Comparison of ENCODE assay signal across 11 mouse cellular contexts in the genomic region with DNA sequence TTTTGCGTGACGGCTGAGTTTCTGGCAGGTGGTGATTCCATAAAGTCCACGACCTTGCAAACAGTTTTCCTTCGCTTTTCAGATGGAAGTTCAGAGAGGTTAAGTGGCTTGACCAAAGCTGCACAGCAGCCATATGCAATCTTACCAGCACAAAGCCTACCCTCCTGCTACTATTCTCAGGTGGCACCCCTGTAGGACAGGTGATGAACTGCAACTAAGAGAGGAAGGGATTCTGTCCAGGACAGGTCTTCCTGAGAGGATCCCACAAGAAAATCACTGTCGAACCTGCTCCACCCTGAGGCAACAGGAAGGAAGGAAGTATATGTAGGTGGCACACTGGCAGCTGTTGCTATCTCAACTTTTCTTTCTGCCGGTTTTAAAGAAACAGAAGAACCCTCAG. TPM values are rescaled to one million over a fixed set of nuclear protein-coding genes. Genes with fewer than 3 reads are reported as not detected.
A peak's percentile ranks its signal among the peaks of the same experiment; 100 is the strongest.
DNase-seq lines count a peak whose midpoint lies in the region; ATAC-seq and TF ChIP-seq lines count a peak whose summit lies in the region.
"Had no signal": no experiment of that assay in that cellular context is flagged by ENCODE, and none has a peak within 500 bp of the region (broad histone marks: within the 10 kb centered on the region; RNA-seq: fewer than 3 reads in every experiment).

No protein-coding gene starts in this region.

- 60% methylated on average over 6 of the region's 6 CpGs for WGBS in kidney, adult 2 months
- 65% methylated on average over 6 of the region's 6 CpGs for WGBS in midbrain, embryonic 15.5 days
- WGBS in midbrain, embryonic 11.5 days: 76% methylated on average over 6 of the region's 6 CpGs
- 66% methylated on average over 6 of the region's 6 CpGs for WGBS in stomach, postnatal 0 days

- peak; percentile 19; the same call in 1 of the 2 replicates for TF ChIP-seq CTCF in kidney, adult 2 months (conservative IDR thresholded peaks at IDR 0.05; ENCODE audit: insufficient read depth, insufficient read length, low read depth, low read length)
- peak; percentile 55 for TF ChIP-seq CTCF in stomach, postnatal 0 days (IDR thresholded peaks at IDR 0.05; ENCODE audit: low read depth)

- no peaks in the 10 kb centered on the region for H3K9me3 ChIP-seq in midbrain, embryonic 15.5 days
- no peaks in the 10 kb centered on the region for H3K9me3 ChIP-seq in midbrain, embryonic 11.5 days (ENCODE audit: control insufficient read depth, low read length)
- H3K9me3 ChIP-seq in stomach, postnatal 0 days (ENCODE audit: control insufficient read depth, low read length): no peaks in the 10 kb centered on the region
- H3K9me3 ChIP-seq: forebrain, embryonic 12.5 days had no signal

- no peak overlapping the region for H3K27ac ChIP-seq in kidney, adult 2 months (ENCODE audit: insufficient read depth, low read depth, low read length)
- 0 out of 2 replicates have a peak overlapping the region, but pooled peaks have one; percentile 0 for H3K27ac ChIP-seq in midbrain, embryonic 15.5 days
- no peak overlapping the region for H3K27ac ChIP-seq in midbrain, embryonic 11.5 days (ENCODE audit: low read depth, low read length)
- H3K27ac ChIP-seq in stomach, postnatal 0 days (replicated peaks): peak overlapping the region; percentile 83
- H3K27ac ChIP-seq: forebrain, embryonic 12.5 days had no signal

- no peak for TF ChIP-seq EP300 in stomach, postnatal 0 days (optimal IDR thresholded peaks at IDR 0.05)

- H3K4me1 ChIP-seq in kidney, adult 2 months (ENCODE audit: control insufficient read depth, insufficient read depth, low read length): no peaks in the 10 kb centered on the region
- peaks cover 11% of the 10 kb centered on the region for H3K4me1 ChIP-seq in midbrain, embryonic 15.5 days
- peaks cover 11% of the 10 kb centered on the region for H3K4me1 ChIP-seq in midbrain, embryonic 11.5 days (ENCODE audit: control insufficient read depth, insufficient read depth, low read length)
- H3K4me1 ChIP-seq in stomach, postnatal 0 days (replicated peaks; ENCODE audit: control insufficient read depth, insufficient read depth): peaks cover 19% of the 10 kb centered on the region

- no peak for TF ChIP-seq POLR2A in kidney, adult 2 months (IDR thresholded peaks at IDR 0.05; ENCODE audit: low read depth, low read length)

- H3K9ac ChIP-seq in midbrain, embryonic 15.5 days: no peak overlapping the region
- no peak overlapping the region for H3K9ac ChIP-seq in midbrain, embryonic 11.5 days (ENCODE audit: low read length)
- no peak overlapping the region; the same call in 1 of the 2 replicates for H3K9ac ChIP-seq in stomach, postnatal 0 days (ENCODE audit: low read length)
- H3K9ac ChIP-seq: forebrain, embryonic 12.5 days; liver, postnatal 0 days had no signal

- intact Hi-C loops in left cerebral cortex, postnatal 4 days (cut with DNase I): no loop called here

- no peak overlapping the region for H3K4me3 ChIP-seq in kidney, adult 2 months (ENCODE audit: insufficient read depth, low read depth, low read length)
- H3K4me3 ChIP-seq in midbrain, embryonic 15.5 days: no peak overlapping the region
- H3K4me3 ChIP-seq in midbrain, embryonic 11.5 days (ENCODE audit: low read depth, low read length): no peak overlapping the region
- H3K4me3 ChIP-seq in stomach, postnatal 0 days (ENCODE audit: low read depth, low read length): no peak overlapping the region
- H3K4me3 ChIP-seq: forebrain, embryonic 12.5 days had no signal

- H3K4me2 ChIP-seq in midbrain, embryonic 15.5 days: no peak overlapping the region
- no peak overlapping the region for H3K4me2 ChIP-seq in midbrain, embryonic 11.5 days
- H3K4me2 ChIP-seq in stomach, postnatal 0 days (replicated peaks; ENCODE audit: low read depth): no peak overlapping the region
- H3K4me2 ChIP-seq: forebrain, embryonic 12.5 days had no signal

- peak; percentile 51 for DNase-seq in cerebellum, adult 9-10 months
- DNase-seq in cerebellum, adult 8-10 months: no peak
- DNase-seq in kidney, adult 2 months: no peak
- no peak for DNase-seq in kidney, adult 18-20 months
- DNase-seq in midbrain, embryonic 11.5 days (ENCODE audit: low spot score, missing footprints): no peak
- no peak for DNase-seq in stomach, postnatal 0 days (ENCODE audit: low spot score)
- DNase-seq in left cerebral cortex, postnatal 4 days: no peak
- DNase-seq: liver, postnatal 0 days; right cerebral cortex, postnatal 25 days had no signal

- no peaks in the 10 kb centered on the region for H3K36me3 ChIP-seq in kidney, adult 2 months (ENCODE audit: control insufficient read depth, insufficient read depth, low read length)
- no peaks in the 10 kb centered on the region for H3K36me3 ChIP-seq in midbrain, embryonic 15.5 days (replicated peaks)
- no peaks in the 10 kb centered on the region for H3K36me3 ChIP-seq in midbrain, embryonic 11.5 days (ENCODE audit: control insufficient read depth, insufficient read depth, low read length)
- H3K36me3 ChIP-seq in stomach, postnatal 0 days (ENCODE audit: control insufficient read depth, insufficient read depth, low read length): no peaks in the 10 kb centered on the region
- H3K36me3 ChIP-seq: forebrain, embryonic 12.5 days had no signal

- H3K27me3 ChIP-seq in kidney, adult 2 months (replicated peaks; ENCODE audit: control insufficient read depth, insufficient read depth, low read length): no peaks in the 10 kb centered on the region
- H3K27me3 ChIP-seq in midbrain, embryonic 15.5 days (replicated peaks): no peaks in the 10 kb centered on the region
- no peaks in the 10 kb centered on the region for H3K27me3 ChIP-seq in midbrain, embryonic 11.5 days (ENCODE audit: control insufficient read depth, insufficient read depth, low read length)
- no peaks in the 10 kb centered on the region for H3K27me3 ChIP-seq in stomach, postnatal 0 days (ENCODE audit: control insufficient read depth, insufficient read depth, low read length)

- ATAC-seq in midbrain, embryonic 15.5 days (replicated peaks): no peak
- no peak for ATAC-seq in midbrain, embryonic 11.5 days (ENCODE audit: low FRiP score)
- peak; percentile 22; the same call in 1 of the 2 replicates for ATAC-seq in stomach, postnatal 0 days (ENCODE audit: low FRiP score, low TSS enrichment)

RNA-seq across cellular contexts. Expression of gene Prdm11, which starts 17.1 kb away (rescaled TPM):
- 3.6 and 4.4 TPM in 2 replicates for polyA plus RNA-seq in kidney, adult 2 months (2012; rRNA removed)
- 3.5 and 3.7 TPM in 2 replicates for polyA plus RNA-seq in midbrain, embryonic 15.5 days (2015; fragmentation: Nextera tagmentation; extraction: Ambion mirVana)
- polyA plus RNA-seq in midbrain, embryonic 11.5 days (2014; fragmentation: Nextera tagmentation; extraction: Ambion mirVana): 0.90 and 1.8 TPM in 2 replicates
- 5.8 and 6.2 TPM in 2 replicates for polyA plus RNA-seq in stomach, postnatal 0 days (2015; fragmentation: Nextera tagmentation; extraction: Ambion mirVana)
- 10 to 100 TPM; 29.2 to 30.8 TPM for total RNA-seq in left cerebral cortex, postnatal 4 days (2021)

Comparison
In these comparisons a context has a peak if more than half of its experiments do, and no peak if none do; other contexts are left out.
1. H3K27ac ChIP-seq: peak in midbrain, embryonic 15.5 days (single experiment) and stomach, postnatal 0 days (single experiment); none in kidney, adult 2 months (single experiment) and midbrain, embryonic 11.5 days (single experiment).